Mouse (Mus musculus): ENCODE measurements at regions not wholly inside any gene's neighbourhood (a gene's known extent, or its start where the extent isn't known, plus 50 kb on each side); places are given as distances from the start of the nearest gene placed in this dataset.

DNA sequence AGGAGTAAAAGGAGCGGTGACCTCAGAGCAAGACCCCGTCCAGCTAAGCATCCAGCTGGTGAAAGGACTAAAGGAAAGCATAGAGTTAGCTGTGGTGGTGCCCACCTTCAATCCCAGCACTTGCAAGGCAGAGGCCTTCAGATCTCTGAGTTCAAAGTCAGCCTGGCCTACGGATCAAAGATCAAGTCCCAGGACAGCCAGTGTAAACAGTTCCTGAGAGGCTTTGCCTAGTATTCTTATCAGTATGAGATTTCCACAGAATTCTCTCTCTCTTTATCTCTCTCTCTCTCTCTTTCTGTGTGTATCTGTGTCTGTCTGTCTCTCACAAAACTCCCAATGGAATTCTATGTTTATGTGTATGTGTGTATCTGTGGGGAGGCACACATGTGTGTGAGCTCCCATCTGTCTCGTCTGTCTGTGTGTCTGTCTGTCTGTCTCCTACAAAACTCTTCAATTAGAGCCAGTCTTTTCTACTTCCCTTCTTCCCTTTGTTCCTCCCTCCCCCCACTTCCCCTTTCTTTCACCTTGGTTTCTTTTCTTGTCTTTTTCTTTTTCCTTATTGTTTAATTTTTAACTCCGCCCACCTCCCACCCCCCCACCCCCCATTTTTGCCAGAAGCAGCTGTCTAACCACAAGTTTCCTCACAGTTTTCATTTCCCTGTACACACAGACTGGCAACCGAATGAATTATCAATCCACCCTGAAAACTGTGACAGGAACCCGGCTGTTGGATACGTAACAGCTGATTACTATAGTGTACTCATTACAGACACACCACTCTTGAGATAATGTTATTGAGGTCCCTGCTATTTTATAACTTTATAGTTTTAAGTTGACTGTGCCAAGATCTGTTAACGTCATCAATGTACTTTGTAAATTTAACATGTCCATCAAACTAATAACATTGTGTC lies 67.3 kb upstream of the Fam3c start:
- H3K4me3 ChIP-seq (replicated peaks) = no peak overlapping the region
- no peak overlapping the region for H3K9ac ChIP-seq (replicated peaks)
- no peaks in the 10 kb centered on the region for H3K27me3 ChIP-seq
- H3K27ac ChIP-seq = no peak overlapping the region
- no peaks in the 10 kb centered on the region for H3K36me3 ChIP-seq
- ATAC-seq = no peak
- H3K4me1 ChIP-seq (replicated peaks) = no peaks in the 10 kb centered on the region
- no peaks in the 10 kb centered on the region for H3K9me3 ChIP-seq
- H3K4me2 ChIP-seq (replicated peaks) = no peak overlapping the region
- 86% methylated on average over 9 of the region's 9 CpGs for WGBS

DNA sequence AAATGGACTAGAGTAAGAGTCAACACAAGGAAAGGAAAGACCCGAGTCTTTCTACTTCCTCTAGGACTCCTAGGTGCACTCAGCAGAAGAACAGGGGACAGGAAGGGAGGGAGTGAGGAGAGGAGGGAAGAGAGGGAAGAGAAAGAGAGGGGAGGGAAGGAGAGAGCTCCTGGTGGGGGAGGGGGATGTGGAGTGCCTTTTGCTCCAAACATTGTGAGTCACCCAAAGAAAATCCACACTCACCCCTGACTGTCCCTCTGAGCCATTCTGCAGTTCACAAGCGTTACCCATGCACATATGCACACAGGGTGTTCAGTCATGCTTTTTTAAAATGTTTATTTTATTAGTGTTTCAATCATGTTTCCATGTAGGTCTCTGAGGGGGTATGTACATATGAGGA lies 65.5 kb upstream of the Fam3c start:
- H3K4me3 ChIP-seq (replicated peaks) = no peak overlapping the region
- H3K4me2 ChIP-seq (replicated peaks) = no peak overlapping the region
- no peak for ATAC-seq
- WGBS = 77% methylated on average over 2 of the region's 2 CpGs
- H3K9me3 ChIP-seq = no peaks in the 10 kb centered on the region
- H3K36me3 ChIP-seq = no peaks in the 10 kb centered on the region
- H3K27ac ChIP-seq = no peak overlapping the region
- H3K27me3 ChIP-seq = no peaks in the 10 kb centered on the region
- no peak overlapping the region for H3K9ac ChIP-seq (replicated peaks)
- no peaks in the 10 kb centered on the region for H3K4me1 ChIP-seq (replicated peaks)

DNA sequence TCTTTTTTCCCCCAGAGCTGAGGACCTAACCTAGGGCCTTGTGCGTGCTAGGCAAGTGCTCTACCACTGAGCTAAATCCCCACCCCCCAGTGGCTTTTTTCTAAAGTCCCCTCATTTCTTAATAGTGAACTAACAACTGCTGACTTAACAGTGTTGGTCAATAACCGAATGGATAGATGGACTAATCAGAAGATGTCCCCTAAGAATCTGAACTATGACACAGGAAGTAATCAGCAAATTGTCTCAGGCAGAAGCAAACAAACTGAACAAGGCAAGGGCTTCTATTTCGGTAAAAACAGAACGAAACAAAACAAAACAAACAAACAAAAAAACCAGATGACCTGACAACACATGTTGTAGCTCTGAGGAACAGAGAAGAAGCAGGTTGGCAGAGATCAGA lies 62.2 kb upstream of the Fam3c start:
- Histone ChIP-seq H3K36me3 (no peaks in the 10 kb centered on the region), H3K9ac (replicated peaks) (no peak overlapping the region), H3K4me2 (replicated peaks) (no peak overlapping the region), H3K27ac (no peak overlapping the region), H3K27me3 (no peaks in the 10 kb centered on the region), H3K4me3 (replicated peaks) (no peak overlapping the region), H3K9me3 (no peaks in the 10 kb centered on the region), H3K4me1 (replicated peaks) (no peaks in the 10 kb centered on the region)
- no peak for ATAC-seq
- 73% methylated on average over 4 of the region's 4 CpGs for WGBS

DNA sequence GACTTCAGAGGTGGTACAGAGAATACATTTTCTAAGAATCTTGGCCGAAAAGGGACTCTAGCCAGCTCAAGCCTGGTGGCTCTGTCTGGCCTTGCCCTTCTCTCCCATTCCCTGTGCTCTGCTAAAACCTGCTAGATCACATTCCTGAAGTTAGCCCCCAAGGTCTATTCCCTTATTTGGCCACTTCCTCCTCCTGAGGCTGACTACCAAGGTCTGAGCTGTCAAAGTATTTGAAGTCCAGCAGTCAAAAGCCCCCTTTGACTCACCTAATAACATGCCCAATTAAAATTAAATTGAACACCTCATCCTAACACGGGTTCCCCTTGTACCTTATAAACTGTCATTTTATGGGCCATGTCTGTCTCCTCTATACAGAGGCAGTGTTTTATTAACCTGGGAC lies 61.1 kb upstream of the Fam3c start:
- 57% methylated on average over 2 of the region's 2 CpGs for WGBS
- Histone ChIP-seq H3K4me2 (replicated peaks) (no peak overlapping the region), H3K4me1 (replicated peaks) (no peaks in the 10 kb centered on the region), H3K36me3 (no peaks in the 10 kb centered on the region), H3K4me3 (replicated peaks) (no peak overlapping the region), H3K9me3 (no peaks in the 10 kb centered on the region), H3K27ac (no peak overlapping the region), H3K9ac (replicated peaks) (no peak overlapping the region), H3K27me3 (no peaks in the 10 kb centered on the region)
- no peak for ATAC-seq

DNA sequence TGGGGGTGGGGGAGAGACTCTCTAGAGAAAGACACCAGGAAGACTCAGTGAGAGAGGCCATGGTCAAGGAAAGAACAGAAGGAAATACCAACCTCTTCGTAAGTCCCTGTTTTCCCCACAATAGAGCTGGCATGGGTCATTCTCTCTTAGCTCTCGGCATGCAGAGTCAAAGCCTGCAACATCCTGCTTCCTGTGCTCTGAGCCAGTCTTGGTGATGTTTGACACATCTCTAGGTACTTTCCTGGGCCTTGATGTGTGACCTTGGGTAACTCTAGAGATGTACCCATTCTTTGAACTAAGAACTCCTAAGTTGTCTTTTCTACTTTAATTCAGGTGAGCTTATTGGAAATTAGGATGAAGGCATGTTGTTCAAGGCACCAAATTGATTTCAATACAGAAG lies 55.8 kb upstream of the Fam3c start:
- H3K9me3 ChIP-seq = no peaks in the 10 kb centered on the region
- no peak overlapping the region for H3K9ac ChIP-seq (replicated peaks)
- H3K27ac ChIP-seq = no peak overlapping the region
- H3K4me1 ChIP-seq (replicated peaks) = no peaks in the 10 kb centered on the region
- no peak for ATAC-seq
- no peaks in the 10 kb centered on the region for H3K36me3 ChIP-seq
- 89% methylated on average over 2 of the region's 2 CpGs for WGBS
- H3K4me3 ChIP-seq (replicated peaks) = no peak overlapping the region
- H3K27me3 ChIP-seq = no peaks in the 10 kb centered on the region
- no peak overlapping the region for H3K4me2 ChIP-seq (replicated peaks)

DNA sequence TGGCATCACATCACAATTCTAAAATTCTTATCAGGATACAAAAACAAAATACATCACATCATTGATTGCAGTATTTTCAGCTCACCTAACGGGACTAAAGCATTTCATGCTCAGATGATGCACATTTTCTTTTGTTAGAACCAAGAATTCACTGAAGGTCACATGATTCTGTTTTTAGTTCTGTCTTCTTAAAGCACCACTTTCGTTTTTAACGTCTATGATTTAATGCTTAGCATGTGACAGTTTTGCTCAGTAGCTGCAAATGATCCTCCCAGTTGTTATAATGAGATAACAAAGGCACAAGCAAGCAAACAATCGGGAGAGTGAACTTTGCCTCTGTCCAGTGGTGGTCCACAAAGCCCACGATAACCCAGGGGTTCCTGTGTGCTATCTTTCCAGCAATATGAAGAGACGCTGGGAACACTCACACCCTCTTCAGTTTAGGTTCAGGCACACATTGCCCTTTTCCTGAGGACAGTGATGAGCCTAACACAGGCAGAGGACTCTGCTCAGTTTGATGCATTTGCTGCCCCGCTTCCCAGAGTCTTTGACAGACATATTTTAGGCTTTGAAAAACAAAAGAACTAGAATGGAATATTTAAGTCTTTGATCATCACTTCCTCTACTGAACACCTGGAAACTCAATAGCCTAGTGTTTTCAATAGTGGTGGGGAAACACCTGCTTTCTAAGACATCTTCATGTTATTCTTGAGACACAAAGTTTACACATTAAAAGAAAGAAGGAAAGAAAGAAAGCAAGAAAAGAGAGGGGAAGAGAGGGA lies 53.0 kb upstream of the Fam3c start:
- Histone ChIP-seq H3K4me2 (replicated peaks) (no peak overlapping the region), H3K36me3 (no peaks in the 10 kb centered on the region), H3K4me3 (replicated peaks) (no peak overlapping the region), H3K4me1 (replicated peaks) (no peaks in the 10 kb centered on the region), H3K27ac (no peak overlapping the region), H3K27me3 (no peaks in the 10 kb centered on the region), H3K9ac (replicated peaks) (no peak overlapping the region), H3K9me3 (no peaks in the 10 kb centered on the region)
- ATAC-seq = no peak
- WGBS = 72% methylated on average over 7 of the region's 7 CpGs
